Mouse (Mus musculus): ENCODE data around the gene Xk.
A peak's percentile ranks its signal among the peaks of the same experiment; 100 is the strongest.
"Not testable (repeated sequence)": the region's sequence is repeated elsewhere in the genome, so short reads cannot be mapped to it uniquely, and the experiment has no call there.

Gene Xk

DNA sequence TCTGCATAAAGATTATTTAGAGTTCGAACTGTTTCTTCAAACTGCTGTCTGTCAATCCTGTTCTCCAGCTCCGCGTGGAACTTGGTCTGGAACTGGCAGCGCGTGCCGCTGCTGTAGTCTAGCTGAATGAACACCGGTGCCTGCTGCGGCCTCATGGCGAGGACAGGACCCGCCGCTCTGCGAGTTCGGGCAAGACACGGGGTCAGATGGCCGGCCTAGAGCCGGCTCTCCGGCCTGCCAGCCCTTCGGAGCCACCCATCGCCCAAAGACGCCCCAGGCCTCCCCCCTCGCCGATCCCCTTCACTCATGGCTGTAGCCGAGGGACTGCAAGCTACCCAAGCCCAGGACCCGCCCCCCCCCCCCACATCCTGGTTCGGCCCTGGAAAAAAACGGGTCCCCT, 55.4 kb downstream of the Xk start:
- DNase-seq (ENCODE audit: low spot score): not testable (repeated sequence)

DNA sequence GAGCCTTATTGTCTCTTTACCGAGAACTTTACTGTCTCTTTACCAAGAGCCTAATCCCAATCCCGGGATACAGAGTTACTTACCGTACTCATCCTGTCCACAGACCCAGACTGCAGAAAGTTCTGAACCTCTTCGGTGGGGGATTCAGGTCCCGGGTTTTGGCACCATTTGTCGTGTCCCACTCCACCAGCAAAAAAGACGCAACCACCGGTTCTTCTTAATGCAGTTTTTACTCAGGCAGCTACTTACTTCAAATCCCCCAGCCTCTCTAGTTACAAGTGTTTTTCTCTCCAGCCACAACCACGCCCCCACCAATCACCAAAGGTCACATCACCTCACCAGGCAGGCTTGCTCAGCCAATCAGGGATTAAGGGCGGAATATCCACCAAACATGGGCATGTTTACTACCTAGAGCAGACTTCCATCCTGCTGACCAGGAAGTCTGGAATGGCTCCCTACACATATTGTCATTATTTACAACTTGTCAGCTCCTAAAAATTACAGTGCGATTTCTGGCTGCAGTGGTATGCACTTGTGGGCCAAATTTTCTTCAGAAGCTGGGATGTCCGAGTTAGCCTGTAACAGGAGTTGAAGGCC, 59.9 kb downstream of the Xk start:
- DNase-seq (ENCODE audit: low spot score): not testable (repeated sequence)

DNA sequence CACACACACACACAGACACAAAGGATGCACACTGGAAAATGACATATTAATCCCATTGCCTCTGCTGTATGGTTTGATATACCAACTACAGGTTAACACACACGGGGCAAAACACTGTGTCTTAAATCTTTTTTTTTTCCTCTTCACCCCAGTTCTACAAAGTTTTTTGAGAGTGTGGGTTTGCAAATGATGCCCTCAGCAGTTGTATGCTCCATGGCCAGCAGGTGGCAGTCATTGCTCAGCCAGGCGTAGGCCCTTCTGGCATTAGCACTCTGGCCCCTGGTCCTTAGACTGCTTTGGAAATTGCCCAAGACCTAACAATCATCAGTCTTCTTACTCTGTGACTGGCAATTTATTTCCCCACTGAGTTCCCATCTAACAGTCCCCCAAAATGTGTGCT, 60.5 kb downstream of the Xk start:
- DNase-seq (ENCODE audit: low spot score): peak; percentile 31

DNA sequence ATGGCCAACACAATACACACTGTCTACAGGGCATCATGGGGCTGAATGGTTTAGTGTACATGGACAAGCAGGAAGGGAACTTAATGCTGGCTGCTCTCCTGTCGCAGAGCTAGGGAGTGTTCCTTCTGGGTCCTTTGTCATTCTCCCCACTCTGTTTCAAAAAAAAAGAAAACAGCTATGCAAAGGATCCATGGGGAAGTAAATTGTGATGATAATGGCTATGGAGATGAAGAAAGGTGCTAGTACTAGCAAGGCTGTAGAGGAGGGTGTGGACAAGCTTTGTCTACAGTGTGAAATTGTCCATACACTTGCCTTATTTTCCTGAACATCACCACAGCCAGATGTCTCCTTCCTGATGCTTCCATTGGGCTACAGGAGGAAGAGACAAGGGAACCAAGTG, 62.4 kb downstream of the Xk start:
- not testable (repeated sequence) for DNase-seq (ENCODE audit: low spot score)

DNA sequence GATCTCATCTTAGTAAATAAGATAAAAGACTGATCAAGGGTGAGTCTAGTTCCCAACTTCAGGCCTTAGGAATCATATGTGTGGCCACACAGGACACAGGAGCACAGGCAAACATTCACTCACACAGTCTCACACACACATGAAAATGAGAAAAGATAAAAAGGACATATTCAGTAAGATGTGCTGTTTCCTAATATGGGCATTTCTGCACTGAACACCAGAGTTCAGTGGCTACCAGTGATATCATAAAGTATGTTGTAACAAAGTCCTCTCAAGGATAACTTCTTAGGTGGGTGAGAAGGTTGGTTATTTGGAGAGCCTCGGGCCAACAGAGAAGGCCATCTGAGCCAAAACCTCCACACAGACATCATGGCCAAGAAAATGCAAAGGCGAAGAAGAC, 77.8 kb downstream of the Xk start, which contains the start of gene H2al1k:
H2al1k (plus strand) TSS at position 301 of the 400 bp plus-strand sequence.
- not testable (repeated sequence) for DNase-seq (ENCODE audit: low spot score)
